Mouse (Mus musculus) CH12.LX (cell line): ENCODE measurements around the gene Mtfr1l. TPM values are rescaled to one million over a fixed set of nuclear protein-coding genes. Genes with fewer than 3 reads are reported as not detected.

ENCODE experiments used
- DNase-seq: peaks from one replicate; pipeline ENCODE4 v3.0.0-alpha.2; 2013; ENCODE audit errors: extremely low read depth
- H3K27ac ChIP-seq: 2 replicates; pipeline ENCODE4 v1.5.1; 2012; ENCODE audit warnings: low read depth, mild to moderate bottlenecking, control low read depth, moderate library complexity; ENCODE audit not compliant: insufficient read depth
- H3K27me3 ChIP-seq: replicated peaks from 2 replicates; pipeline ENCODE3; 2012; ENCODE audit warnings: inconsistent platforms
- H3K36me3 ChIP-seq, 2 experiments: replicated peaks in 1 of 2; 2 replicates each; pipeline versions ENCODE3 to v1.6.1; 2012; ENCODE audit warnings: inconsistent platforms in 1 of 2, low read length in 1 of 2, mild to moderate bottlenecking in 1 of 2, mixed read lengths in 1 of 2, moderate library complexity in 1 of 2; ENCODE audit not compliant: control insufficient read depth in 1 of 2, insufficient read depth in 1 of 2
- H3K4me1 ChIP-seq, 2 experiments: 2 replicates each; pipeline ENCODE4 v1.6.1; 2012; ENCODE audit warnings: inconsistent platforms in 1 of 2, moderate library complexity in 1 of 2; ENCODE audit not compliant: insufficient read depth in 2 of 2, control insufficient read depth in 1 of 2
- H3K4me2 ChIP-seq: 2 replicates; pipeline ENCODE4 v1.6.1; 2012; ENCODE audit warnings: low read depth, mild to moderate bottlenecking, control low read depth; ENCODE audit not compliant: poor library complexity, insufficient read depth, severe bottlenecking
- H3K4me3 ChIP-seq, 3 experiments: fragments of 150-350 bp in 1 of 3; sonication (generic) in 1 of 3; replicated peaks in 1 of 3; 2 replicates each; pipeline versions ENCODE3 to v1.5.1; 2011 to 2012; ENCODE audit warnings: low read depth in 2 of 3, low read length in 2 of 3, mild to moderate bottlenecking in 2 of 3, moderate library complexity in 2 of 3, control low read depth in 1 of 3, improper control_type of control experiment in 1 of 3, inconsistent platforms in 1 of 3, mixed read lengths in 1 of 3; ENCODE audit not compliant: poor library complexity in 1 of 3
- H3K79me2 ChIP-seq: replicated peaks from 2 replicates; pipeline ENCODE4 v1.6.1; 2012; ENCODE audit warnings: mild to moderate bottlenecking, moderate library complexity; ENCODE audit not compliant: control insufficient read depth, poor library complexity, insufficient read depth, severe bottlenecking; ENCODE audit errors: extremely low read depth
- H3K9ac ChIP-seq: 2 replicates; pipeline ENCODE4 v1.6.1; 2012; ENCODE audit warnings: low read depth, mild to moderate bottlenecking, control low read depth, moderate library complexity; ENCODE audit not compliant: insufficient read depth
- H3K9me3 ChIP-seq: replicated peaks from 2 replicates; pipeline ENCODE3; 2012; ENCODE audit warnings: low read length, inconsistent platforms, mixed read lengths
- BHLHE40 ChIP-seq: IDR thresholded peaks from 2 replicates; pipeline ENCODE4 v1.6.1; 2011; ENCODE audit warnings: mild to moderate bottlenecking, low read depth, low read length, improper control_type of control experiment
- CHD1 ChIP-seq: IDR thresholded peaks from 2 replicates; pipeline ENCODE4 v1.6.1; 2012; ENCODE audit warnings: low read depth, low read length, improper control_type of control experiment, inconsistent platforms
- CHD2 ChIP-seq: IDR thresholded peaks from 2 replicates; pipeline ENCODE4 v1.6.1; 2011; ENCODE audit warnings: low read length, improper control_type of control experiment
- E2F4 ChIP-seq: IDR thresholded peaks from 2 replicates; pipeline ENCODE4 v1.6.1; 2011; ENCODE audit warnings: low read depth, low read length, improper control_type of control experiment; ENCODE audit not compliant: insufficient replicate concordance
- EP300 ChIP-seq: IDR thresholded peaks from 2 replicates; pipeline ENCODE4 v1.6.1; 2011; ENCODE audit warnings: low read length, improper control_type of control experiment
- GABPA ChIP-seq: IDR thresholded peaks from 2 replicates; pipeline ENCODE4 v1.6.1; 2012; ENCODE audit warnings: low read depth, low read length, improper control_type of control experiment, inconsistent platforms; ENCODE audit not compliant: insufficient replicate concordance
- IRF4 ChIP-seq: IDR thresholded peaks from 2 replicates; pipeline ENCODE4 v1.6.1; 2014; ENCODE audit warnings: low read depth, mild to moderate bottlenecking, inconsistent platforms, low read length, improper control_type of control experiment
- JUND ChIP-seq: conservative IDR thresholded peaks from 2 replicates; pipeline ENCODE4 v1.6.1; 2011; ENCODE audit warnings: low read depth, low read length, improper control_type of control experiment
- KAT2A ChIP-seq: IDR thresholded peaks from 2 replicates; pipeline ENCODE4 v1.6.1; 2012; ENCODE audit warnings: low read length, improper control_type of control experiment, inconsistent platforms; ENCODE audit not compliant: insufficient replicate concordance
- MAZ ChIP-seq: IDR thresholded peaks from 2 replicates; pipeline ENCODE4 v1.6.1; 2012; ENCODE audit warnings: low read depth, mild to moderate bottlenecking, inconsistent platforms, low read length, improper control_type of control experiment, moderate library complexity
- MEF2A ChIP-seq: IDR thresholded peaks from 2 replicates; pipeline ENCODE4 v1.6.1; 2014; ENCODE audit warnings: low read depth, mild to moderate bottlenecking, inconsistent platforms, low read length, improper control_type of control experiment, borderline replicate concordance
- NELFE ChIP-seq: IDR thresholded peaks from 2 replicates; pipeline ENCODE4 v1.6.1; 2011; ENCODE audit warnings: low read depth, low read length, improper control_type of control experiment
- POLR2AphosphoS2 ChIP-seq: IDR thresholded peaks from 2 replicates; pipeline ENCODE4 v1.6.1; 2011; ENCODE audit warnings: low read depth, low read length, improper control_type of control experiment
- TCF12 ChIP-seq: IDR thresholded peaks from 2 replicates; pipeline ENCODE4 v1.6.1; 2014; ENCODE audit warnings: low read depth, mild to moderate bottlenecking, inconsistent platforms, low read length, improper control_type of control experiment
- USF1 ChIP-seq: IDR thresholded peaks from 2 replicates; pipeline ENCODE4 v1.6.1; 2014; ENCODE audit warnings: low read depth, mild to moderate bottlenecking, inconsistent platforms, low read length, improper control_type of control experiment
- USF2 ChIP-seq: conservative IDR thresholded peaks from 2 replicates; pipeline ENCODE4 v1.6.1; 2011; ENCODE audit warnings: low read depth, low read length, improper control_type of control experiment
- ZC3H11A ChIP-seq: IDR thresholded peaks from 2 replicates; pipeline ENCODE4 v1.6.1; 2012; ENCODE audit warnings: low read depth, mild to moderate bottlenecking, inconsistent platforms, low read length, improper control_type of control experiment
- ZNF384 ChIP-seq: IDR thresholded peaks from 2 replicates; pipeline ENCODE4 v1.6.1; 2012; ENCODE audit warnings: low read depth, low read length, improper control_type of control experiment, inconsistent platforms
- dilution Hi-C: fragments of 300-500 bp; cut with MboI; formaldehyde crosslinking; loops from 2 replicates; pipeline ENCODE4 v1.14.3; 2020; ENCODE audit warnings: low sequenced_read_pairs; ENCODE audit not compliant: extremely low pct_unique_long_range_greater_than_20kb, extremely low pct_ligation_motif_present
- in situ Hi-C: fragments of 300-500 bp; cut with MboI; formaldehyde crosslinking; loops from 3 replicates; pipeline ENCODE4 v1.14.3; 2019; ENCODE audit warnings: low sequenced_read_pairs, low pct_ligation_motif_present, low pct_unique_long_range_greater_than_20kb, mixed read lengths
- polyA plus RNA-seq: library from polyadenylated mRNA; unstranded; fragments of >175 nt; gene quantifications from 2 replicates; pipeline ENCODE4 v1.2.1, GENCODE M21; 2012; ENCODE audit warnings: low read depth; ENCODE audit not compliant: insufficient read length
- total RNA-seq, 2 experiments: library from RNA; depleted of rRNA; stranded (reverse); fragments of 300-350 nt in 1 of 2; fragments of >200 nt in 1 of 2; gene quantifications; 2 replicates each; pipeline ENCODE4 v1.2.3; 2012 to 2014

The Mtfr1l gene
- total and polyA plus RNA-seq, 3 experiments, result 16.2 to 36.5 (median 34.0) TPM

GRCm38 (mm10) chr4:134505966-134506594, 29.1 kb downstream of the Mtfr1l start:
- H3K27me3 ChIP-seq, result no peaks in the 10 kb centered on the region
- H3K4me3 ChIP-seq, result no peak overlapping the region
- no peak overlapping the region for H3K4me2 ChIP-seq
- no peaks in the 10 kb centered on the region for H3K4me1 ChIP-seq
- TF ChIP-seq USF1 (no peak), BHLHE40 (no peak), IRF4 (no peak), CHD2 (no peak), E2F4 (no peak), TCF12 (no peak), USF2 (no peak), MAZ (no peak), JUND (no peak)
- dilution Hi-C loops (no loop called here), in situ Hi-C loops (no loop called here)
- no peak for DNase-seq
- no peak overlapping the region for H3K9ac ChIP-seq
- H3K27ac ChIP-seq, result no peak overlapping the region
- no peaks in the 10 kb centered on the region for H3K9me3 ChIP-seq
- H3K79me2 ChIP-seq, result no peaks in the 10 kb centered on the region
- no peaks in the 10 kb centered on the region for H3K36me3 ChIP-seq

GRCm38 (mm10) chr4:134505303-134505789, 29.8 kb downstream of the Mtfr1l start:
- no peaks in the 10 kb centered on the region for H3K27me3 ChIP-seq
- no peak overlapping the region for H3K4me3 ChIP-seq
- TF ChIP-seq CHD1, result no peak
- TF ChIP-seq ZC3H11A, result no peak
- no peak for TF ChIP-seq GABPA
- no peak for TF ChIP-seq ZNF384
- no peak for TF ChIP-seq POLR2AphosphoS2
- TF ChIP-seq MEF2A, result no peak
- no peak for TF ChIP-seq EP300
- no peak for TF ChIP-seq KAT2A
- TF ChIP-seq JUND, result no peak
- no peak for TF ChIP-seq NELFE
- H3K9ac ChIP-seq, result no peak overlapping the region
- no peak for DNase-seq
- H3K36me3 ChIP-seq, result no peaks in the 10 kb centered on the region
- in situ Hi-C loops (no loop called here), dilution Hi-C loops (no loop called here)
- no peak overlapping the region for H3K4me2 ChIP-seq
- no peaks in the 10 kb centered on the region for H3K9me3 ChIP-seq
- no peaks in the 10 kb centered on the region for H3K4me1 ChIP-seq
- H3K79me2 ChIP-seq, result no peaks in the 10 kb centered on the region
- no peak overlapping the region for H3K27ac ChIP-seq
